Mouse (Mus musculus) monocyte, adult 5-6 weeks (primary cell): ENCODE results near the gene H3f3b. TPM values are rescaled to one million over a fixed set of nuclear protein-coding genes. Genes with fewer than 3 reads are reported as not detected.
A peak's percentile ranks its signal among the peaks of the same experiment; 100 is the strongest.

Experiments
- ATAC-seq: fragments of 153-309, 156-312 bp; replicated peaks from 2 replicates; pipeline ENCODE4 v1.8.0; 2017; ENCODE audit warnings: mild to moderate bottlenecking; ENCODE audit not compliant: low TSS enrichment, insufficient number of reproducible peaks, severe bottlenecking, poor library complexity, low FRiP score
- total RNA-seq: library from RNA; stranded (forward); fragments of 200-1000, 200-491, 200-594 nt; gene quantifications from 3 replicates; pipeline ENCODE4 v1.2.3, GENCODE M21; 2017

The H3f3b gene
- total RNA-seq, 1 experiment from 2014 or later, result 2,118 TPM

DNA sequence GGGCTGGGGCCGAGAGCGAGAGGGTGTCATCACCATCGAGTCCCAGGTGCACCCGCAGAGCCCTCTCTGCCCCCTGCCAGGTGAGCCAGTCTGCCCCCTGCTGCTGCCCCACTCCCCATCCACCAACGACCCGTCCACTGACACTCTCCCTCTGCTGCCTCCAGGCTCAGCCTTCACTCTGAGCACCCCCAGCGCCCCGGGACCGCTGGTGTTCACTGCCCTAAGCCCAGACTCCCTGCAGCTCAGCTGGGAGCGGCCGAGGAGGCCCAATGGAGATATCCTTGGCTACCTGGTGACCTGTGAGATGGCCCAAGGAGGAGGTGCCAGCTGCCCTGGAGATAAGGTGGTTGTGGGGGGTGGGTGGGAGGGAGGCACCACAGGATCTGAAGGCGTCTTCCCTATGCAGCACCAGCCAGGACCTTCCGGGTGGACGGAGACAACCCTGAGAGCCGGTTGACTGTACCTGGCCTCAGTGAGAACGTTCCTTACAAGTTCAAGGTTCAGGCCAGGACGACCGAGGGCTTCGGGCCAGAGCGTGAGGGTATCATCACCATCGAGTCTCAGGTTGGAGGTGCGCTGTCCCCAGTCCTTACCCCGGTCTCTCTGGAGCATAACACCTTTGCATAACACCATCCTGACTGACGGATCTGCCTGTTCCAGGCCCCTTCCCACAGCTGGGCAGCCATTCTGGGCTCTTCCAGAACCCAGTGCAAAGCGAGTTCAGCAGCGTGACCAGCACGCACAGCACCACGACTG, 20.5 kb downstream of the H3f3b start:
- ATAC-seq, result no peak

DNA sequence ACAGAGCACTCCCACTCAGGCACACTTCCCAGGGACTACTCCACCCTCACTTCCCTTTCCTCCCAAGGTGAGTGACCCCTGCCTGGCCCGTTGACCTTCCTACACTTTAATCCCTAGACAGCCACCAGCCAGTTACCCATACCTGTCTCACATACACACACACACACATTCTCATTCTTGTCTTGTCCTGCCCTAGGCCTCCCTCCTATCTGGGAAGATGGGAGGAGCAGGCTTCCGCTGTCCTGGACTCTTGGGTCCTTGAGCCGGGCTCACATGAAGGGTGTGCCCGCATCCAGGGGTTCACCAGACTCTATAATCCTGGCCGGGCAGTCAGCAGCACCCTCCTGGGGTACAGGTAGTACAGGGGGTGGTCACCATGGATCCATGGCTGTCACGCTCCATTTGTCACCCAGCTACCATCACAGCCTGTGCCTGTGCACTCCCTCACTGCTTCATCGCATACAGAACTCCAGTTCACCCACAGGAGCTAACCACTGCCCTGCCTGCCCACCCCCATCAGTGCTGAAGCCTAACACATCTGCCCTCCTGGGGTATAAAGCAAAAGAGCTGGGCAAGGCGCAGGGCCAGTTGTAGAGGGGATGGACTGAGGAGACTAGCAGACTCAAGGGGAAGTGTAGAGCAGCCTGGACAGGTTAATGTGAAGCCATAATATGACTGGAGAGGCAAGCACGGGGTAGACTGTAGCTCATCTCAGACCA, 21.9 kb downstream of the H3f3b start:
- ATAC-seq, result no peak

DNA sequence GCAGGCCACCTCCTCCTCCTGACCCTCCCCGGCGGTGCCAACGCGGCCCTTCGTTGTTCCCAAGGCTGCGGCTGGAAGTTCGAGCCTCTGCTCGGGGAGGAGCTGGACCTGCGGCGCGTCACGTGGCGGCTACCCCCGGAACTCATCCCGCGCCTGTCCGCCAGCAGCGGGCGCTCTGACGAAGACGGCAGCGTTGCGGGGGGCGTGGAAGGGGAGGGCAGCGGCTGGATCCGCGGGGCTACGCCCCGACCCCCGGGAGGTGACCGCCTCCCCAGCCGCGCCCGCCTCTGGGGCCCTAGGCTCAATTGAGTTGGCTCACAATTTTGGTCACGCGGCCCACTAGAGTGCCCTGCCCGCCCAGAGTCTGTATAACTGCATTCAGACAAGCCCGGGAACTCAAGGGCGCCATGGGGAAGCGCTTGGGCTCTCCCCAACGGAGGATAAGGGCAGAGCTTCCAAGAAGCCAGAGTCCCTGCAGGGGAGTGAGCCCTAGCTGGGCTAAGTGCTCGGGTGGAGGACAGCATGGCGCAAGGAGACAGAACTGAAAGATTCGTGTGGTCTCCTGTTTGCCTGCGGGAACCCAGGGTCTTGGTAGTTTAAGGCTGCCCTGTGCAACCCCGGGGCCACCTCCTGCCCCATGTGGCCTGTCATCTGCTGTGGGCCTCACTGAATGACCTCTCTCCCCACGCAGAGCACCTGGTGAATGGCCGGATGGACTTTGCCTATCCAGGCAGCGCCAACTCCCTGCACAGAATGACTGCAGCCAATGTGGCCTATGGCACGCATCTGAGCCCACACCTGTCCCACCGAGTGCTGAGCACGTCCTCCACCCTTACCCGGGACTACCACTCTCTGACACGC, 22.7 kb downstream of the H3f3b start:
- peak; percentile 62 for ATAC-seq

- no peak for ATAC-seq
Measured at GRCm38 (mm10) chr11:116004186-116004823, 23.5 kb downstream of the H3f3b start.

GRCm38 (mm10) chr11:116002894-116003293, 24.9 kb downstream of the H3f3b start:
- no peak for ATAC-seq

- no peak for ATAC-seq
Measured at GRCm38 (mm10) chr11:116001725-116002124, 26.0 kb downstream of the H3f3b start.

DNA sequence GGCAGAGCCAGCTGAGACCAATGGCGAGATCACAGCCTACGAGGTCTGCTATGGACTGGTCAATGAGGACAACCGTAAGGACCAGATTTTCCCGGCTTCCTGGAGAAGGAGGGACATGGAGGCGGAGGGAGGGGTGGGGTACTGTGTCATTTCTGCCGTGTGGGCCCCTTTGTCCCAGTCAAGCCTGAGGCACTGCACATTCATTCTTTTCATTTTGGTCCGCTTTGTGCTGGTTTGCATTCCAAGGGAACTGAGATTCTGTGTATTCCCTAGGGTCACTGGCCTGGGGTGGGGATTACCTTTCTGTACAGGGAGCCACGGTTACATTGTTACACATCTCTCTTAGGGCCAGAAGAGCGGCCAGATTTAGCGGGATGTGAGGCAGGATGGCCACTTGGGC, 27.2 kb downstream of the H3f3b start:
- ATAC-seq, result no peak

GRCm38 (mm10) chr11:115999538-116000143, 28.1 kb downstream of the H3f3b start:
- peak; percentile 41; the same call in 1 of the 2 replicates for ATAC-seq

GRCm38 (mm10) chr11:115999027-115999426, 28.7 kb downstream of the H3f3b start:
- no peak for ATAC-seq

- no peak for ATAC-seq
Measured at GRCm38 (mm10) chr11:115997662-115998061, 30.1 kb downstream of the H3f3b start.

GRCm38 (mm10) chr11:115997047-115997446, 30.7 kb downstream of the H3f3b start:
- ATAC-seq, result no peak

DNA sequence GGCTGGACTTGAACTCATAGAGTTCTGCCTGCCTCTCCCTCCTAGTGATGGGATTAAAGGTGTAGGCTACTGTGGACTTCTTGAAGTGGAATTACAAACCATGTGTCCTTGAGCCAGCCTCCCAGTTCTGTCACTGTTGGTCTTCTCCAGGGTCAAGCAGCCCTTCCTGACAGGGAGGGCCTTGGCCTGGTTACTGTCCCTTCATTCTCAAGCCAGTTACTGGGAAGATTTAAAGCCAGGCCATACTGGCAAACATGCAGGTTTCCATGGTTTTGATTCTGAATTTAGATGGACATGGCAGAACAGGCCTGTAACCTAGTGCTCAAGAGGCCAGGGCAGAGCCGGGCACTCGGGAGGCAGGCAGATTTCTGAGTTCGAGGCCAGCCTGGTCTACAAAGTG, 32.5 kb downstream of the H3f3b start:
- no peak for ATAC-seq

GRCm38 (mm10) chr11:115992098-115992497, 35.7 kb downstream of the H3f3b start:
- no peak for ATAC-seq

- no peak for ATAC-seq
Measured at GRCm38 (mm10) chr11:115989686-115990085, 38.1 kb downstream of the H3f3b start.

DNA sequence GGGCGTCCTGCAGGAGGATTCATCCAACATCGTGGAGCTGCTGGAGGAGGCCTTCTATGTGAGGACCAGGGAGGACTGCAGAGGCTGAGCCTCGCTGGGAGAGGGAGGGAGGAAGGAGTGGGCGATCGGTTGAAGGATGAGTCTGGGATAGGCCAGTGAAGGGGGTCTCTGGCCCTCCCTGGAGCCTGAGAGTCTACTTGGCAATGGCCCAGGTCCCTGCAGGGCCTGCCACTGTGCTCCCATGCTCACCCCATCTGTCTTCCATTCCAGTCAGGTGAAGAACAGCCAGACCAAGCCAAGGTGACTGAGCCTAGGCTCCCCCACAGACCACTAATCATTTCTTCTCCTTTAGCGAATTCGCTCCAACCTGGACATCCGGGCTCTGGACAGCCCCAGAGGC, 44.5 kb downstream of the H3f3b start:
- ATAC-seq, result no peak

- no peak for ATAC-seq
Measured at GRCm38 (mm10) chr11:115982472-115982871, 45.3 kb downstream of the H3f3b start.

DNA sequence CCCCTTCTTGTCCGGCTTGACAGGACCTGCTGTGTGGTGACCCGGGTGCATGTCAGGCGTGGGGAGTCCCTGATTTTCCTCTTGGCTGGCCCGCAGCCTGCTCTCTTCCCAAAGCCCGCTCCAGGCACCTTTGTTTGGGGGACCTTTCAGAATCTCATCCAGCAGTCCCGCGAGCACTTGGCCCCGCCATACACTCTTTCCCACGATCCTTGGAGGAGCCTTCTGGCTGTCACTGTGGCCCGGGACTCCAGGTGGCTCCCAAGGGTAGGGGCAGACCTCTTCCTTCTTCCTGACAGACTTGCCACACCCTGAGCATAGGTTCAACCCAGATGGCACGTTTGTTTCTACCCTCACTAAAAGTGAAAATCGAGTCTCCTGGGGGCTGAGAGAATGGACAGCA, 52.2 kb downstream of the H3f3b start:
- ATAC-seq, result no peak

DNA sequence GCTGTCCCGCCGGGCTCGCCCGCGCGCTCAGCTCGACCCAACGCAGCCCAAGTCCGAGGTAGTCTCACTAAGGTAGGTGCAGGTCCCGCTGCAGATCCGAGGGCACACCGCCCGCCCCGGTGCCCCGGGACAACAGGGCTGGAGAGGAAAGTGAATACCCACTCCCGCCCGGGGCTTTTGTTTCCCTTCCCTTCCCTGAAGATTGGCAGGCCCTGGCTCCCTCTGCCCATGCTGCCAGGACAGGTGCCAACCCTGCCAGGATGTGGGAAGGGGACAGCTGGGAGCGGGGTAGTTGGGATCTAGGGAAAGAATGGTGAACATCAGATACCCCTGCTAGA, 52.7 kb downstream of the H3f3b start:
- ATAC-seq, result no peak
